Mouse (Mus musculus) bone marrow macrophage, adult 2 months (primary cell): Measurements from ENCODE around the gene Os9.

Experiments used
- CTCF ChIP-seq: IDR thresholded peaks from 2 replicates; pipeline ENCODE4 v1.5.1; 2012; ENCODE audit warnings: low read depth, mild to moderate bottlenecking, low read length, moderate library complexity
- POLR2A ChIP-seq: IDR thresholded peaks from 2 replicates; pipeline ENCODE4 v1.6.1; 2012; ENCODE audit warnings: mild to moderate bottlenecking, low read depth, low read length, borderline replicate concordance

DNA sequence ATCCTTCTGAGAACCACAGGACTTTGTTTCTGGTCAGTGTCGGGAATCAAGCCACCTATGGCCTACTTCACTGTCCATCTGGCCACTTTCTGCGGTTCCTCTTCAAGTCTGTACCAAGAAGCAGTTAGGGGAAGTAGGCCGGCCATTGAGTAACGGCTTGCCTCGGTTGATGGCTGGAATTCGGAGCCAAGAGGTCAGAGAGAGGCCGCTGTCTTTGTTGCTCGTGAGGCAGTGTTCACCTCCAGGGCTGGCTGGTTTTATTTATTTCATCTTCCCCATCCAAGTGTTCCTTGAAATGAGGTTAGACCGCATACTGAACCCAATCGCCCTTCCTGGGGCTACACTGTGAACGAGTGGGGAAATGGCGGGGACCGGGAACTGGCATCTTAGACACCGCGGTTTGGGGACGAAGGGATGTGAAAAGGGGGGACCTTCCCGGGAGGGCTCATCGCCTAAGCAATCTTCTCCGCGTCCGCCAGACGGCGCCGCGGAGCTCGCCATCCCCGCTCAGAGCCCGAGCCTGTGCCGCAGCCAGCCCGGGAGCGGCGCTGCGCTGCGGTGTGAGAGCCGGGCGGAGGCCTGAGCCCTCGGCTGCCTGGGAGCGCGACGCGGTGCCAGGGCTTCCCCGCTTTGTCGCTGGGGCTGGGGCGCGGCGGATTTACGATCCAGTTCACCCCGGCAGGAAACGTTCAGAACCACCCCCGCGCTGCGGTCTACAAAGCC lies 43.9 kb upstream of the Os9 start, which contains the start of gene B4galnt1:
- TF ChIP-seq CTCF (peak; percentile 69), POLR2A (no peak)
